Mouse (Mus musculus): ENCODE measurements around the gene Iqcg. TPM values are rescaled to one million over a fixed set of nuclear protein-coding genes. Genes with fewer than 3 reads are reported as not detected.

The Iqcg gene
- total and polyA plus RNA-seq, 3 experiments = 13.6 to 40.4 TPM; not detected in 1

DNA sequence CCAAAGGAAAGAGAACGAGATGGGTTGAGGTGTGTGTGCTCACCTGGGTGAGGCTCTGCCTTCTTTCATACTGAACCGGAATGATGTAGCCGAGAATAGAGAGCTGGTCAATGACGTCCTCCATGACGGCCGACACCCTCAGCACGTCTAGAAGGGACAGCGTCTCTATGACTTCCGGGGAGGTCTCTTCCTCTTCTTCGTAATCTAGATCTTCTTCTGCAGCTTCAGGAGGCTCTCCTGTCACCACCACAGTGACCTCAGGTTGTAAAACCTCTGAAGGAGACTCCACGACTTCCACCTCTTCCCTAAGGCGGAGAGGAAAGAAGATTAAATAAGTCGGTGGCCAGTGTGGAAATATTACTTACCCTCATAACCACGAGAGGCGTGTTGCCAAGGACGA is 6.2 kb downstream of the Iqcg start (continued):
- TF ChIP-seq RCOR1 (IDR thresholded peaks at IDR 0.05; ENCODE audit: low read depth, low read length) (no peak), NELFE (IDR thresholded peaks at IDR 0.05; ENCODE audit: low read depth, low read length) (peak; percentile 67), TBP (IDR thresholded peaks at IDR 0.05; ENCODE audit: low read depth, low read length) (no peak), POLR2AphosphoS2 (IDR thresholded peaks at IDR 0.05; ENCODE audit: low read length) (no peak), MAZ (IDR thresholded peaks at IDR 0.05; ENCODE audit: low read depth, low read length) (no peak), RAD21 (IDR thresholded peaks at IDR 0.05; ENCODE audit: low read depth, low read length) (no peak)

DNA sequence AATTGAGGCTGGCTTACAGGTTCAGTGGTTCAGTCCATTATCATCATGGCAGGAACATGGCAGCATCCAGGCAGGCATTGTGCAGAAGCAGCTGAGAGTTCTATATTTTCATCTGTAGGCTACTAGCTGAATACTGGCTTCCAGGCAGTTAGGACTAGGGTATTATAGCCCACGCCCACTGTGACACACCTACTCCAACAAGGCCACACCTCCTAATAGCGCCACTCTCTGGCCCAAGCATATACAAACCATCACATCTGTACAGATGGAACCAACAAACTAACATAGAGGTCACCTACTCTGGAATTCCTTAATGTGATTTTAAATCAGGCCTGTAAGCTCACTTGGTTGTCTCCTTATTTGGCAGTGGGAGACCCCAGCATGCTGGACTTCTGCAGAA is 7.3 kb downstream of the Iqcg start:
- H3K4me3 ChIP-seq (ENCODE audit: control insufficient read depth in 1 of 2, insufficient read depth in 1 of 2, low read depth in 2 of 2, low read length in 2 of 2) = no peak overlapping the region
- no peak overlapping the region for H3K9ac ChIP-seq (ENCODE audit: control insufficient read depth, low read depth, low read length, poor library complexity, severe bottlenecking)
- no peaks in the 10 kb centered on the region for H3K27me3 ChIP-seq (ENCODE audit: control insufficient read depth in 1 of 2, insufficient read depth in 2 of 2, low read length in 2 of 2)
- H3K4me1 ChIP-seq (ENCODE audit: control insufficient read depth in 1 of 2, insufficient read depth in 2 of 2, low read length in 2 of 2) = peaks cover under 1 to 3% of the 10 kb centered on the region in 2 experiments; a peak in 1 of 4 replicates
- DNase-seq (ENCODE audit: low read depth, low spot score) = peak; percentile 26
- H3K9me3 ChIP-seq (replicated peaks; ENCODE audit: insufficient read depth, low read length) = no peaks in the 10 kb centered on the region
- 0 out of 2 replicates have a peak, but pooled peaks cover 2% of the 10 kb centered on the region for H3K79me2 ChIP-seq (ENCODE audit: control insufficient read depth, insufficient read depth, low read length, poor library complexity)
- H3K27ac ChIP-seq (ENCODE audit: control insufficient read depth, low read depth, low read length) = no peak overlapping the region
- TF ChIP-seq JUND (IDR thresholded peaks at IDR 0.05; ENCODE audit: low read depth, low read length) = no peak
- no peak for TF ChIP-seq ELF1 (IDR thresholded peaks at IDR 0.05; ENCODE audit: low read depth, low read length)
- no peak for TF ChIP-seq SMC3 (IDR thresholded peaks at IDR 0.05; ENCODE audit: low read depth, low read length)
- peaks cover 0 to 4% of the 10 kb centered on the region in 2 experiments; a peak in 1 of 4 replicates for H3K36me3 ChIP-seq (ENCODE audit: control insufficient read depth in 1 of 2, insufficient read depth in 2 of 2, low read length in 2 of 2)

- Histone ChIP-seq H3K9me3 (replicated peaks; ENCODE audit: insufficient read depth, low read length) (no peaks in the 10 kb centered on the region), H3K79me2 (ENCODE audit: control insufficient read depth, insufficient read depth, low read length, poor library complexity) (0 out of 2 replicates have a peak, but pooled peaks cover 2% of the 10 kb centered on the region), H3K4me1 (ENCODE audit: control insufficient read depth in 1 of 2, insufficient read depth in 2 of 2, low read length in 2 of 2) (peaks cover 3% of the 10 kb centered on the region in 2 experiments; a peak in 1 of 4 replicates), H3K27me3 (ENCODE audit: control insufficient read depth in 1 of 2, insufficient read depth in 2 of 2, low read length in 2 of 2) (no peaks in the 10 kb centered on the region), H3K9ac (ENCODE audit: control insufficient read depth, low read depth, low read length, poor library complexity, severe bottlenecking) (no peak overlapping the region), H3K36me3 (ENCODE audit: control insufficient read depth in 1 of 2, insufficient read depth in 2 of 2, low read length in 2 of 2) (peaks cover 0 to 4% of the 10 kb centered on the region in 2 experiments; a peak in 1 of 4 replicates), H3K4me3 (ENCODE audit: control insufficient read depth in 1 of 2, insufficient read depth in 1 of 2, low read depth in 2 of 2, low read length in 2 of 2) (no peak overlapping the region), H3K27ac (ENCODE audit: control insufficient read depth, low read depth, low read length) (no peak overlapping the region)
- DNase-seq (ENCODE audit: low read depth, low spot score) = peak; percentile 48
- TF ChIP-seq USF1 (IDR thresholded peaks at IDR 0.05; ENCODE audit: low read depth, low read length) (peak; percentile 51; the same call in 1 of the 2 replicates), MYC (IDR thresholded peaks at IDR 0.05; ENCODE audit: low read depth, low read length) (no peak)
These were observed 8.0 kb downstream of the Iqcg start for GRCm38 (mm10) chr16:33048004-33048403.

DNA sequence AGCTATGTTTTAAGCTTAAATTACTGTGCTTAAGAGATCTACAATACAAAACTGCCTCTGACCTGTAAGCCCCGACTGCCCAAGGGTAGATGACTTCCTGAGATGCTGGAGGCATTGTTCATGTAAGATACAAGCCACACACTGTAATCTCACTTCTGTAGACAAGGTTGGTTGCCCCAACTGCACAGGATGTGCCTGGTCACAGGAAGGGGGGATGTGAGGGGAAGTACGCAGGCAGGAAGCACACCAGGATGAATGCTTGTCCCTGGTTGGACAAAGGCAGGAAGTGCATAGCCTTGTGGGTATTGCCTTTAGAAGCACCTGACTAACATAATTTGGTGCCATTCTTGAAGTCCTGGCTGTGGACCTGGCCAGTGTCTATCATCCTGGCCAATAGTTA is 12.8 kb downstream of the Iqcg start:
- peak overlapping the region; percentile 17; the same call in 1 of the 2 replicates for H3K9ac ChIP-seq (ENCODE audit: control insufficient read depth, low read depth, low read length, poor library complexity, severe bottlenecking)
- TF ChIP-seq TBP (IDR thresholded peaks at IDR 0.05; ENCODE audit: low read depth, low read length) = no peak
- TF ChIP-seq KAT2A (conservative IDR thresholded peaks at IDR 0.05; ENCODE audit: low read depth, low read length) = peak; percentile 39; the same call in 1 of the 2 replicates
- no peak for TF ChIP-seq RCOR1 (IDR thresholded peaks at IDR 0.05; ENCODE audit: low read depth, low read length)
- TF ChIP-seq JUND (IDR thresholded peaks at IDR 0.05; ENCODE audit: low read depth, low read length) = no peak
- TF ChIP-seq POLR2A (IDR thresholded peaks at IDR 0.05; ENCODE audit: control insufficient read depth in 1 of 2, insufficient read depth in 1 of 2, low read depth in 1 of 2, low read length in 2 of 2, poor library complexity in 1 of 2) = peak in 1 of 2 experiments; percentile 47; a peak in 1 of 4 replicates
- TF ChIP-seq UBTF (IDR thresholded peaks at IDR 0.05; ENCODE audit: borderline replicate concordance, insufficient read depth, low read depth, low read length) = no peak
- TF ChIP-seq HCFC1 (IDR thresholded peaks at IDR 0.05; ENCODE audit: low read depth, low read length) = peak; percentile 77
- TF ChIP-seq ZMIZ1 (IDR thresholded peaks at IDR 0.05; ENCODE audit: low read depth, low read length) = no peak
- peak; percentile 70; the same call in 1 of the 2 replicates for TF ChIP-seq MAX (IDR thresholded peaks at IDR 0.05; ENCODE audit: low read length)
- TF ChIP-seq ELF1 (IDR thresholded peaks at IDR 0.05; ENCODE audit: low read depth, low read length) = peak; percentile 68
- TF ChIP-seq NELFE (IDR thresholded peaks at IDR 0.05; ENCODE audit: low read depth, low read length) = peak; percentile 43; the same call in 1 of the 2 replicates
- TF ChIP-seq USF1 (IDR thresholded peaks at IDR 0.05; ENCODE audit: low read depth, low read length) = peak; percentile 46; the same call in 1 of the 2 replicates
- TF ChIP-seq EP300 (IDR thresholded peaks at IDR 0.05; ENCODE audit: low read depth in 1 of 2, low read length in 2 of 2) = peak; percentile 25 to 30; a peak in 1 of 4 replicates
- no peak for TF ChIP-seq CHD2 (IDR thresholded peaks at IDR 0.05; ENCODE audit: low read length)
- H3K4me3 ChIP-seq (ENCODE audit: control insufficient read depth in 1 of 2, insufficient read depth in 1 of 2, low read depth in 2 of 2, low read length in 2 of 2) = peak overlapping the region; percentile 18 to 37; a peak in 2 of 4 replicates

More for the DNA sequence above, 12.8 kb downstream of the Iqcg start:
- H3K79me2 ChIP-seq (ENCODE audit: control insufficient read depth, insufficient read depth, low read length, poor library complexity) = no peaks in the 10 kb centered on the region
- no peaks in the 10 kb centered on the region for H3K27me3 ChIP-seq (ENCODE audit: control insufficient read depth in 1 of 2, insufficient read depth in 2 of 2, low read length in 2 of 2)
- H3K36me3 ChIP-seq (ENCODE audit: control insufficient read depth in 1 of 2, insufficient read depth in 2 of 2, low read length in 2 of 2) = no peaks in the 10 kb centered on the region; a peak in 3 of 4 replicates
- H3K9me3 ChIP-seq (replicated peaks; ENCODE audit: insufficient read depth, low read length) = no peaks in the 10 kb centered on the region
- H3K4me1 ChIP-seq (ENCODE audit: control insufficient read depth in 1 of 2, insufficient read depth in 2 of 2, low read length in 2 of 2) = peaks cover 3% of the 10 kb centered on the region in 2 experiments; a peak in 1 of 4 replicates
- DNase-seq (ENCODE audit: low read depth, low spot score) = peak; percentile 77
- H3K27ac ChIP-seq (ENCODE audit: control insufficient read depth, low read depth, low read length) = peak overlapping the region; percentile 61

Data from MEL (cell line).